Mouse (Mus musculus) embryonic fibroblast, embryonic 13.5 days (primary cell): ENCODE results near the gene Rpap1.

ENCODE experiments used
- CTCF ChIP-seq: IDR thresholded peaks from 2 replicates; pipeline ENCODE4 v1.5.1; 2011; ENCODE audit warnings: mild to moderate bottlenecking, control low read depth, low read length, moderate library complexity, borderline replicate concordance; ENCODE audit not compliant: insufficient read depth
- POLR2A ChIP-seq: IDR thresholded peaks from 2 replicates; pipeline ENCODE4 v1.6.1; 2011; ENCODE audit warnings: low read depth, mild to moderate bottlenecking, control low read depth, low read length, moderate library complexity

GRCm38 (mm10) chr2:119798246-119798927, 11.1 kb upstream of the Rpap1 start:
- TF ChIP-seq CTCF (no peak), POLR2A (no peak)
